Mouse (Mus musculus) kidney, adult 2 months (tissue): ENCODE data around the gene Mief1.

Experiments used
- CTCF ChIP-seq: fragments of 200-500 bp; conservative IDR thresholded peaks from 2 replicates; pipeline ENCODE4 v1.5.1; 2011; ENCODE audit warnings: low read depth, mild to moderate bottlenecking, control low read depth, low read length, moderate library complexity, mixed read lengths; ENCODE audit not compliant: insufficient read depth, insufficient read length
- POLR2A ChIP-seq: fragments of 200-500 bp; IDR thresholded peaks from one replicate; pipeline ENCODE4 v1.6.1; 2011; ENCODE audit warnings: low read depth, low read length, control low read depth

DNA sequence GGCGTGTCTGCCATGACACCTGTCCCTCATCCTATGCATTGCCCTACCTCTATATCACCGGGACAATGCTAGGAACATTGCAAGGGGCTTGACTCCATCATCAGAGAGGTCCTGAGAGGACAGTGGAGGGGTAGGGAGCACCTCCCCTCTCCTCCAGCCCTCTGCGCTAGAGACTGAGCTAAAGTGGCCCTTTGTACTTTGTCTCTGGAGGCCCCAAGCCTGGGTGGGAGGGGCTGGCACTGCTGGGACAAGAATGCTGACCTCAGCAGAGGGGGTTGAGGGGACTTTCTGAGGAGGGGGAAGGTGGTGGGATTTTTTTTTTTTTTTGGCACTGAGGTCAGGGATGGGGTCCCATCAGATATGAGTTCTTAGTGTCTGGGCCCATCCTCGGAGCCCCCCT is 43.7 kb upstream of the Mief1 start:
- no peak for TF ChIP-seq CTCF
- TF ChIP-seq POLR2A = peak; percentile 52
